Mouse (Mus musculus): ENCODE measurements around the gene Heg1. TPM values are rescaled to one million over a fixed set of nuclear protein-coding genes. Genes with fewer than 3 reads are reported as not detected.

Heg1 gene
- polyA plus RNA-seq, 1 experiment from 2014 or later, result 17.9 TPM

- no peak for ATAC-seq (ENCODE audit: insufficient number of reproducible peaks, insufficient read depth, low FRiP score, low TSS enrichment)
- Histone ChIP-seq H3K4me2 (replicated peaks) (no peak overlapping the region), H3K27ac (peak overlapping the region; percentile 30; the same call in 1 of the 2 replicates), H3K9me3 (no peaks in the 10 kb centered on the region), H3K4me3 (no peak overlapping the region), H3K9ac (no peak overlapping the region), H3K4me1 (peaks cover 28% of the 10 kb centered on the region), H3K27me3 (no peaks in the 10 kb centered on the region), H3K36me3 (no peaks in the 10 kb centered on the region)
- WGBS, result 71% methylated on average over 13 of the region's 13 CpGs
Measured at GRCm38 (mm10) chr16:33696811-33697575, 12.8 kb downstream of the Heg1 start.

GRCm38 (mm10) chr16:33697576-33698276 is 13.6 kb downstream of the Heg1 start:
- 51% methylated on average over 9 of the region's 9 CpGs for WGBS
- H3K27me3 ChIP-seq, result no peaks in the 10 kb centered on the region
- H3K27ac ChIP-seq, result peak overlapping the region; percentile 32; the same call in 1 of the 2 replicates
- H3K9me3 ChIP-seq, result no peaks in the 10 kb centered on the region
- H3K36me3 ChIP-seq, result no peaks in the 10 kb centered on the region
- no peak overlapping the region for H3K9ac ChIP-seq
- no peak overlapping the region for H3K4me2 ChIP-seq (replicated peaks)
- H3K4me3 ChIP-seq, result no peak overlapping the region
- peaks cover 28% of the 10 kb centered on the region for H3K4me1 ChIP-seq
- ATAC-seq (ENCODE audit: insufficient number of reproducible peaks, insufficient read depth, low FRiP score, low TSS enrichment), result no peak

GRCm38 (mm10) chr16:33698277-33698790 is 14.2 kb downstream of the Heg1 start:
- H3K36me3 ChIP-seq, result no peaks in the 10 kb centered on the region
- 66% methylated on average over 12 of the region's 12 CpGs for WGBS
- H3K27ac ChIP-seq, result peak overlapping the region; percentile 32; the same call in 1 of the 2 replicates
- H3K4me2 ChIP-seq (replicated peaks), result no peak overlapping the region
- no peaks in the 10 kb centered on the region for H3K9me3 ChIP-seq
- peaks cover 28% of the 10 kb centered on the region for H3K4me1 ChIP-seq
- no peak for ATAC-seq (ENCODE audit: insufficient number of reproducible peaks, insufficient read depth, low FRiP score, low TSS enrichment)
- no peak overlapping the region for H3K4me3 ChIP-seq
- no peaks in the 10 kb centered on the region for H3K27me3 ChIP-seq
- no peak overlapping the region for H3K9ac ChIP-seq

- 0 out of 2 replicates have a peak overlapping the region, but pooled peaks have one; percentile 4 for H3K27ac ChIP-seq
- H3K4me3 ChIP-seq, result no peak overlapping the region
- H3K9me3 ChIP-seq, result no peaks in the 10 kb centered on the region
- 43% methylated on average over 5 of the region's 5 CpGs for WGBS
- H3K4me2 ChIP-seq (replicated peaks), result no peak overlapping the region
- H3K4me1 ChIP-seq, result peaks cover 40% of the 10 kb centered on the region
- no peak for ATAC-seq (ENCODE audit: insufficient number of reproducible peaks, insufficient read depth, low FRiP score, low TSS enrichment)
- no peak overlapping the region for H3K9ac ChIP-seq
- H3K27me3 ChIP-seq, result no peaks in the 10 kb centered on the region
- no peaks in the 10 kb centered on the region for H3K36me3 ChIP-seq
Measured at GRCm38 (mm10) chr16:33700584-33700983, 16.4 kb downstream of the Heg1 start.

GRCm38 (mm10) chr16:33701872-33702271 is 17.7 kb downstream of the Heg1 start:
- H3K4me3 ChIP-seq, result no peak overlapping the region
- ATAC-seq (ENCODE audit: insufficient number of reproducible peaks, insufficient read depth, low FRiP score, low TSS enrichment), result no peak
- no peaks in the 10 kb centered on the region for H3K9me3 ChIP-seq
- WGBS, result 91% methylated on average over 4 of the region's 4 CpGs
- no peaks in the 10 kb centered on the region for H3K36me3 ChIP-seq
- H3K9ac ChIP-seq, result no peak overlapping the region
- H3K27me3 ChIP-seq, result no peaks in the 10 kb centered on the region
- H3K27ac ChIP-seq, result no peak overlapping the region
- H3K4me2 ChIP-seq (replicated peaks), result no peak overlapping the region
- H3K4me1 ChIP-seq, result peaks cover 36% of the 10 kb centered on the region

- peaks cover 23% of the 10 kb centered on the region for H3K4me1 ChIP-seq
- no peaks in the 10 kb centered on the region for H3K36me3 ChIP-seq
- 78% methylated on average over 9 of the region's 9 CpGs for WGBS
- no peak for ATAC-seq (ENCODE audit: insufficient number of reproducible peaks, insufficient read depth, low FRiP score, low TSS enrichment)
- no peak overlapping the region for H3K4me2 ChIP-seq (replicated peaks)
- H3K4me3 ChIP-seq, result no peak overlapping the region
- no peaks in the 10 kb centered on the region for H3K27me3 ChIP-seq
- H3K9ac ChIP-seq, result no peak overlapping the region
- no peaks in the 10 kb centered on the region for H3K9me3 ChIP-seq
- H3K27ac ChIP-seq, result no peak overlapping the region
Measured at GRCm38 (mm10) chr16:33704289-33704688, 20.1 kb downstream of the Heg1 start.

GRCm38 (mm10) chr16:33705258-33705657 is 21.1 kb downstream of the Heg1 start:
- no peak overlapping the region for H3K27ac ChIP-seq
- WGBS, result 18% methylated on average over 6 of the region's 6 CpGs
- no peak for ATAC-seq (ENCODE audit: insufficient number of reproducible peaks, insufficient read depth, low FRiP score, low TSS enrichment)

GRCm38 (mm10) chr16:33706111-33706890 is 22.1 kb downstream of the Heg1 start:
- ATAC-seq (ENCODE audit: insufficient number of reproducible peaks, insufficient read depth, low FRiP score, low TSS enrichment), result no peak
- Histone ChIP-seq H3K9ac (no peak overlapping the region), H3K36me3 (peaks cover 6% of the 10 kb centered on the region; the same call in 1 of the 2 replicates), H3K27me3 (no peaks in the 10 kb centered on the region), H3K4me3 (no peak overlapping the region), H3K4me1 (peaks cover 13% of the 10 kb centered on the region), H3K27ac (no peak overlapping the region), H3K4me2 (replicated peaks) (no peak overlapping the region), H3K9me3 (no peaks in the 10 kb centered on the region)
- WGBS, result 92% methylated on average over 14 of the region's 14 CpGs

More at GRCm38 (mm10) chr16:33705258-33705657, 21.1 kb downstream of the Heg1 start:
- no peaks in the 10 kb centered on the region for H3K9me3 ChIP-seq
- H3K4me3 ChIP-seq, result no peak overlapping the region
- no peak overlapping the region for H3K4me2 ChIP-seq (replicated peaks)
- no peaks in the 10 kb centered on the region for H3K36me3 ChIP-seq
- peaks cover 19% of the 10 kb centered on the region for H3K4me1 ChIP-seq
- no peak overlapping the region for H3K9ac ChIP-seq
- no peaks in the 10 kb centered on the region for H3K27me3 ChIP-seq

GRCm38 (mm10) chr16:33708031-33708430 is 23.9 kb downstream of the Heg1 start:
- Histone ChIP-seq H3K36me3 (peaks cover 6% of the 10 kb centered on the region; the same call in 1 of the 2 replicates), H3K4me3 (no peak overlapping the region)
- 93% methylated on average over 10 of the region's 10 CpGs for WGBS

GRCm38 (mm10) chr16:33708585-33709397 is 24.6 kb downstream of the Heg1 start:
- no peak overlapping the region for H3K27ac ChIP-seq
- no peak overlapping the region for H3K4me2 ChIP-seq (replicated peaks)
- H3K4me1 ChIP-seq, result peaks cover 13% of the 10 kb centered on the region
- no peak overlapping the region for H3K4me3 ChIP-seq
- H3K9ac ChIP-seq, result no peak overlapping the region
- no peak for ATAC-seq (ENCODE audit: insufficient number of reproducible peaks, insufficient read depth, low FRiP score, low TSS enrichment)
- WGBS, result 90% methylated on average over 12 of the region's 12 CpGs
- no peaks in the 10 kb centered on the region for H3K9me3 ChIP-seq
- H3K27me3 ChIP-seq, result no peaks in the 10 kb centered on the region
- peaks cover 6% of the 10 kb centered on the region; the same call in 1 of the 2 replicates for H3K36me3 ChIP-seq

More at GRCm38 (mm10) chr16:33708031-33708430, 23.9 kb downstream of the Heg1 start:
- Histone ChIP-seq H3K9ac (no peak overlapping the region), H3K4me1 (peaks cover 13% of the 10 kb centered on the region), H3K9me3 (no peaks in the 10 kb centered on the region), H3K27ac (no peak overlapping the region), H3K27me3 (no peaks in the 10 kb centered on the region), H3K4me2 (replicated peaks) (no peak overlapping the region)
- no peak for ATAC-seq (ENCODE audit: insufficient number of reproducible peaks, insufficient read depth, low FRiP score, low TSS enrichment)
